Comparison of ENCODE assay signal across 24 mouse cellular contexts in genomic region chr11:115683326-115683725, GRCm38 (mm10).
"Had no signal": no experiment of that assay in that cellular context is flagged by ENCODE, and none has a peak within 500 bp of the region (broad histone marks: within the 10 kb centered on the region; RNA-seq: fewer than 3 reads in every experiment).

No protein-coding gene starts in this region.

- H3K4me2 ChIP-seq: heart, embryonic 11.5 days; heart, embryonic 13.5 days; heart, embryonic 15.5 days; hindbrain, embryonic 12.5 days; hindbrain, embryonic 14.5 days; intestine, embryonic 15.5 days; limb, embryonic 12.5 days; liver, embryonic 12.5 days had no signal

- DNase-seq: gastrocnemius, postnatal 14 days; gastrocnemius, postnatal 36 days; heart, adult 2 months; heart, postnatal 14 days; heart, postnatal 36 days; kidney, adult 18-20 months; kidney, adult 8-10 months; kidney, postnatal 10 days; kidney, postnatal 25 days; kidney, postnatal 4 days; liver had no signal

- H3K27ac ChIP-seq: heart, adult 2 months; heart, embryonic 13.5 days; heart, embryonic 15.5 days; hindbrain, embryonic 10.5 days; hindbrain, embryonic 12.5 days; hindbrain, embryonic 14.5 days; intestine, embryonic 15.5 days; layer of hippocampus, adult 2 months; left cerebral cortex, adult 2 months; limb, embryonic 10.5 days; limb, embryonic 12.5 days; liver, embryonic 12.5 days; liver, embryonic 14.5 days had no signal

- H3K4me3 ChIP-seq: heart, adult 2 months; heart, embryonic 13.5 days; heart, embryonic 15.5 days; hindbrain, embryonic 10.5 days; hindbrain, embryonic 12.5 days; intestine, embryonic 15.5 days; layer of hippocampus, adult 2 months; left cerebral cortex, adult 2 months; limb, embryonic 10.5 days; limb, embryonic 12.5 days; liver, embryonic 12.5 days had no signal

- H3K4me1 ChIP-seq: hindbrain, embryonic 10.5 days; hindbrain, embryonic 12.5 days; intestine, embryonic 15.5 days; limb, embryonic 10.5 days; limb, embryonic 12.5 days had no signal

- H3K27me3 ChIP-seq: heart, embryonic 13.5 days; heart, embryonic 15.5 days; hindbrain, embryonic 12.5 days; intestine, embryonic 15.5 days; limb, embryonic 12.5 days; liver, embryonic 12.5 days had no signal

- H3K9ac ChIP-seq: heart, embryonic 13.5 days; heart, embryonic 15.5 days; hindbrain, embryonic 12.5 days; hindbrain, embryonic 14.5 days; intestine, embryonic 15.5 days; limb, embryonic 12.5 days; liver, embryonic 12.5 days; liver, embryonic 14.5 days had no signal

- H3K9me3 ChIP-seq: heart, embryonic 13.5 days; heart, embryonic 15.5 days; hindbrain, embryonic 10.5 days; hindbrain, embryonic 12.5 days; intestine, embryonic 15.5 days; limb, embryonic 10.5 days; limb, embryonic 12.5 days; liver, embryonic 12.5 days had no signal
